Mouse (Mus musculus): ENCODE data around the gene Senp2. TPM values are rescaled to one million over a fixed set of nuclear protein-coding genes. Genes with fewer than 3 reads are reported as not detected.
"Not testable (repeated sequence)": the region's sequence is repeated elsewhere in the genome, so short reads cannot be mapped to it uniquely, and the experiment has no call there.

Senp2 gene
- total RNA-seq (2021), result 100 to 1,000 TPM in 1 of 2 experiments, 10 to 100 TPM in 1; 95.3 to 100 TPM
- long read RNA-seq, experiment 1, full-length matches to known transcripts, result 67 of 111 reads
- long read RNA-seq, experiment 1, partial matches to known transcripts, result 18 of 111 reads
- long read RNA-seq, experiment 1, other reads (novel, unspliced or antisense), result 26 of 111 reads
- long read RNA-seq, experiment 2, full-length matches to known transcripts, result 38 of 64 reads
- long read RNA-seq, experiment 2, partial matches to known transcripts, result 5 of 64 reads
- long read RNA-seq, experiment 2, other reads (novel, unspliced or antisense), result 21 of 64 reads

DNA sequence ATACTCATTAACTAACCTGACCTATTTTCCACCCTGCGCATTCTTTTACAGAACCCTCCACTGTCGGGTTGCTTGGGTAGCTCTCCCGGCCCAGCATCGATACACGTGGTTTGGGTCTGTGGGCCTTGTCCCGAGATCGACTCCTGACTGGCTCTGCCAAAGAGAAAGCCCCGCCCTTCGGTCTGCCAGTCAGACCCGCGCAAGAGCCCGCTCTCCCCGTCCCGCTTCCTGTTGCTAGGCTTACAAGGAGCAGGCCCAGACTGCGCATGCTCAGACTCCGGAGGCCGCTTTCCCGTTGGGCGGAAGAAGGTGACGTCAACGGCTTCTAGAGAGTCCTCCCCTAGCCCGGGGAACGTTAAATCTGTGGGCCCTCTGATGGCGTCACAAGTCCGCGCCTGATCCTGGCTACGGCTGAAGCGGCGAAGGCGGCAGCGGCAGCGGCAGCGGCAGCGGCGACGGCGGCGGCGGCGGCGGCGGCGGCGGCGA is at the start of gene Senp2:
Senp2 (plus strand) TSS at position 386 of the 486 bp plus-strand sequence.
- DNase-seq (ENCODE audit: low spot score in 2 of 2), result peak; percentile 100

DNA sequence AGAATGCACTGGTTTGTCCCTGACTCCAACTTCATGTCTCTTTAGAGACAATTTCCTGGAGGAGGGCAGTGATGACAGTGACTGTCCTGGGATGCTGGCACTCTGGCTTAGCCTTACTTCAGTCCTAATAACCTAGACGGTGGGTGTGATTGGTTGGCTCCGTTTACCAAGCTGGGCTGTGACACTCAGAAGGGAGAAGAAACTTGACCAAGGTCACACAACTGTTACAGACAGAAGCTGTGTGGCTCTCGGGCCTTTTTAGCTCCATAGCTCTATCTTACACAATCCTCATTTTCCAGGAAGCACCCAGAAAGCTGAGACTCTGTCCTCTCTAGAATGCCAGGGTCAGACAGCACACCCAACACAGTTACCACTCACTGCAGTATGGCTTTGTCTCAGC is 43.7 kb upstream of the Senp2 start:
- DNase-seq (ENCODE audit: low spot score in 2 of 2), result no peak

DNA sequence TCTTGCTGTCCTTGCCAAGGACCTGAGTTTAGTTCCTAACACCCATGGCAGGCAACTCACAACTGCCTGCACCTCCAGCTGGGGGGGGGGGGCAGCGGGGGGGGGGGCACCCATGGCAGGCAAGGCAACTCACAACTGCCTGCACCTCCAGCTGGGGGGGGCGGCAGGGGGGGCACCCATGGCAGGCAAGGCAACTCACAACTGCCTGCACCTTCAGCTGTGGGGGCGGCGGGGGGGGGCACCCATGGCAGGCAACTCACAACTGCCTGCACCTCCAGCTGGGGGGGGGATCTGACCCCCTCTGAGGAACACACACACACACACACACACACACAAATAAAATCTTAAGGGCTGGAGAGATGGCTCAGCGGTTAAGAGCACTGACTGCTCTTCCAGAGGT is 39.4 kb upstream of the Senp2 start:
- no peak for DNase-seq (ENCODE audit: low spot score in 2 of 2)

DNA sequence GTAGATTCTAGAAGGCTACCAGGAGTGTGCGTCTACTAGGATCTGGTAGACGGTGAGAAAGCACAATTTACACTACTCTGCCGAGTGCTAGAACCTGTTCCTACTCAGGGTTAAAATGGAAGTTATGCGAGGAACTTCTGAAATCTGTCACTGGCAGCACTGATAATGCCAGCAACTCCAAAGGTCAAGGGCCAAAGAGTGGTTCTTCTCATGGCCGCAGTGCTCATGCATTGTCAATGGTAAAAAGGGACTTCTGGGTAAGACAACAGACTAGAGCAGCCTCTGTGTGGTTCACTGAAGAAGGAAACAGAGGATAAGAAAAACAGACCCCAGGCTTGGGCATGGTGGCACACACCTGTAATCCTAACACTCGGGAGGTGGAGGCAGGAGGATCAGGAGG is 38.7 kb upstream of the Senp2 start:
- no peak for DNase-seq (ENCODE audit: low spot score in 2 of 2)

DNA sequence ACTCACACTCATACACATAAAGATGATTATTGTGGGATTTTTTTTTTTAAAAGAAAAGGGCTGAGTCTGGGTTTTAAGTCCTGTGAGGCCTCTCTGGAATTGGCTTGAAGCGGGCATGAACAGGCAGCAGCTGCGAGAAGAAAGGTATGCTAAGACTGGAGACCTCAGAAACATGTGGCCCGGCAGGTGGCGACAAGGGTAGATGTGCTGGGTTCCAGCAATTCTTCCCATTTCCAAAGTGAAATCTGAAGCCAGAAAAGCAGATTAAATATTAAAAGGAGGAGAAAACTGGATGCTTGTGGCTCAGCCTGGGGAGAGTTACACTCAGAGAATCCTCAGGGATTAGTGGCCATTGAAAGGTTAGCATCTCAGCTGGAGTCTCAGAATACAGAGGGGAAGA is 37.8 kb upstream of the Senp2 start:
- DNase-seq (ENCODE audit: low spot score in 2 of 2), result no peak

DNA sequence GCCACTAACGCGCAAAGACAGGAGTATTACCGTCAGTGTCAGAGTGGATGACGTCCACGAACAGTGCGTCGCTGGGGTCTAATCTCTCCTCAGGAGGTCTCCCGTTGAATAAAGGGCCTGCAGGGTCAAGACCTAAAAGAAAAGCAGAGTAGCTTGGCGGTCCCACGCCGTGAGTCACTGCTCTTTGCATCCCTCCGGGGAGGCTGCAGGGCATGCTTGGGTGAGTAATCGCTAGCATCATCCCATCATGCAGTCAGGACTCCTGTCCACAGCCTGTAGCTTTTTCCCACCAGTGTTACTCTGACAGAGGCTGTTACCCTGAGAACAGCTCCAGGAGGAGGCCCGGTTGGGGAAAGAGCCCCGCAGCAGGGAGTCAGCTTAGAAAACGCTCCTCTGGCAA is 33.1 kb upstream of the Senp2 start:
- no peak for DNase-seq (ENCODE audit: low spot score in 2 of 2)

DNA sequence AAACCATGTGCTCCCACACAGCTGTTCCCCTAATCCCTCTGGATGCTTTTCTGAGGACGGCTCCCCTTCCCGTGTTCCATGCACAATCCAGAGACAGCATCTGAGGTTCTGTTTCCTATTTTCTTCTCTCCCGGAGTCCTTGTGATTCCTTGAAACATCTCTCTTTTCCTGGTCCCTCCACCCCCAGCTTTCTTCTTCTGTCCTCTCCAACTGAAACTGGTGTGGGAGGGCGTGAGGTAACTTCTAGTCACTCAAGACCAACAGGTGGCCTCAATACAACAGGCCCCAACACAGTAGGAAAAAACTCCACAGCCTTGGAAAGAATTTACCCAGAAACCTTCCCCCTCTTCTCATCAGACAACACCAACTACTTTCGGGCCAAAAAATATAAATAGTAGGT is 31.9 kb upstream of the Senp2 start:
- DNase-seq (ENCODE audit: low spot score in 2 of 2), result peak in 1 of 2 experiments; percentile 23

DNA sequence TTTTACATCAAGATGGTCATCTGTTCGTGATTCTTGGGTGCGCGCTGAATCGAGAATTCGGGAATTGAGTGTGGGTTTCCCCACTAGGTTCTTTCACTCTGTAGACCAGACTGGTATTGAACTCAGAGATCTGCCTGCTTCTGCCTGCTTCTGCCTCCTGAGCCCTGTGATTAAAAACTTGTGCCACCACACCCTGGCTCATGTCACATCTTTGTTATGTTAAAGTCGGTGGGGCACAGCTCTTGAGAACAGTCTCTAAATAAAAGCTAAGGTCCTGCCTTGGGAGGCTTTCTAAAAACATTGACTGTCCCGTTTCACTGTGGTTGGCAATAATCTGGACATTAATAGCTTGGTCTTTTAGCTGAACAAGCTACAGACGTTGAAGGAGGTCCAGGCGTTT is 26.1 kb upstream of the Senp2 start:
- DNase-seq (ENCODE audit: low spot score in 2 of 2), result no peak

DNA sequence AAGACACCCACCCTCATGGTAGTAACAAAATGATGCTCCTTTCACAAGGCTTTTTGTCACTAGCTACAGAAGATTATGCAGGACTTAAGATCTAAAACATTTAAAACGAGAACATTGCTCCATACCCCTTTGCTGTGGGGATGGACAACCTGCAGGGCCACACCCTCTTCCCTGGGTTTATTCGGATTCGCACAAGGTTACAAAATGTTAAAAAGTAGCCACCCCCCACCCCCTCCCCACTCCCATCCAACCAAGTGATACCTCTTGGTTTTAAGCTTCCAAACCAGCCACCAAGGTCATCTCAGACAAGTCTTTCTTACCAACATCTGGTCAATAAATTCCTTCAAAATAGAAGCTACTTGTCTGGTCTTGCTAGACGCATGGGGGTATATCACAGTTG is 25.7 kb upstream of the Senp2 start:
- DNase-seq (ENCODE audit: low spot score in 2 of 2), result no peak

DNA sequence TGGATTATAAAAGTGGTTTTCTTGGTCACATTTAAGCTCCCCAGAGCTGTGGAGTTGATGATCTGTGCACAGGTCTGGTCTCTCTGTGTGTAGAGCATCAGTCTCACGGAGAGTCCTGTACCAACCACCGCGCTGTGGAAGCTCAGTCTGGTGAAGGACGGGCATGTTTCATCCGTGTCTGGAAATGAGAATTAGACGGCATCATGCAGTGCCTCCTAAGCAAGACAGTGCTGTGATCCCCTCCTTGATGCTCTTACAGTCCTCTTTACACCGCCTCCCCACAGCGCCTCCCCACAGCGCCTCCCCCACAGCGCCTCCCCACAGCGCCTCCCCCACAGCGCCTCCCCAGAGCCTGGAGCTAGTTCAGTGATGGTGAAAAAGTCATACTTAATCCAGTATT is 25.2 kb upstream of the Senp2 start:
- DNase-seq (ENCODE audit: low spot score in 2 of 2), result no peak

DNA sequence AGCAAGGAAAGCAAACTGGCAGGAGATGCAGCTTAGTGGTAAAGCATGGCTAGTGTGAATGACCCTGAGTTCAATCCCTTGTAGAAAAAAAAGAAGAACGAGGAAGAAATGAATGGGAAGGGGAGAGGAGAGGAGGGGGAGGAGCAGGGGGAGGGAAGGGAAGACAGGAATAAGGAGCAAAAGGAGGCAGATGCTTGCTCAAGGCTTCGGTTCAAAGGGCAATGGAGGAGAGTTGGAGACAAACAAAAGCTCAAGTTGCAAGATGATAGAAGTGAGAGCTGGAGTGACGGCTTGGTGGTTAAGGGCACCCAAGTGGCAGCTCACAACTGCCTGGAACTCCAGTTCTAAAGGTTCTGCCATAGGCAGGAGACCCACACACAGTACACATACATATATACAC is 23.1 kb upstream of the Senp2 start:
- DNase-seq (ENCODE audit: low spot score in 2 of 2), result no peak

DNA sequence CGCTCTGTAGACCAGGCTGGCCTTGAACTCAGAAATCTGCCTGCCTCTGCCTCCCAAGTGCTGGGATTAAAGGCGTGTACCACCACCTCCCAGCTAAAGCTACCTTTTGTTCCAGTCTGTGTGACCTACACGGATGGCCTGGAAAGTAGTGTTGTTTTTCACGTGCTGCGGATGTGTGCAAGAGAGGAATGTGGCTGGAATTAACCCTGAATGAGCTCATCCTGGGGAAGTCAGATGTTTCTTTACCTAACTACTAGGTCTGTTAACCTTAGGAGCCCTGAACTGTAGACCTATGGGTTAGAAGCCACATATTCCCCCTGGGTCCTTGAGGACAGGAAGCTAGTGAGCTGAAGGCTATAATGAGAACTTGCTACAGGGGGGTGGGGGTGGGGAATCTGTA is 21.3 kb upstream of the Senp2 start:
- DNase-seq (ENCODE audit: low spot score in 2 of 2), result no peak

DNA sequence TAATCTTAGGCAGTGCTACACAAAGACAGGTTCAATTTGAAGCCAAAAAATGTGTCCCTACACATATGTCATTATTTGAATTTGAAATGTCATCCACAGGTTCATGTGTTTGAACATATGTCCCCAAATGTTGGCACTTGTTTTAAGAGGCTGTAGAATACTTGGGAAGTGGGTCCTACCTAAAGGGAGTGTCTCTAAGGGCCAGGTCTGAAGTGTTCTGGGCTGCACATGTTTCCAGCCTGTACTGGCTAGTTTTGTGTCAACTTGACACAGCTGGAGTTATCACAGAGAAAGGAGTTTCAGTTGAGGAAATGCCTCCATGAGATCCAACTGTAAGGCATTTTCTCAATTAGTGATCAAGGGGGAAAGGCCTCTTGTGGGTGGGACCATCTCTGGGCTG is 18.4 kb upstream of the Senp2 start:
- not testable (repeated sequence) for DNase-seq (ENCODE audit: low spot score in 2 of 2)

DNA sequence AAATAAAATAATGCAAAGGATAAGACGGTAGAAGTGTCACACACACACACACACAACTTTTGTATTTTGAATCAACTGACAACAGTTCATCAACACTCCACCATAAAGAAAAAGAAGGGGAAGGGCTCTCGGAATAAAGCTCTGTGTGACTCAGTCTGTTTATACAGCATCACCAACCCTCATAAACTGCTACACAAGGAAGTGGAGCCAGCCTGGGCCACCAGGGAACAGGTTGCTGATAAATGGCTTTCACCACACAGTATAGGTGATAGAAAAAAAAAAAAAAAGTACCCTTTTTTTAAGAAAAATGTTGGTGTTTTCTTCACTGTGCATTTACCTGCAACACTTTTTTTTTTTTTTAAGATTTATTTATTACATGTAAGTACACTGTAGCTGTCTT is 17.5 kb upstream of the Senp2 start:
- no peak for DNase-seq (ENCODE audit: low spot score in 2 of 2)

DNA sequence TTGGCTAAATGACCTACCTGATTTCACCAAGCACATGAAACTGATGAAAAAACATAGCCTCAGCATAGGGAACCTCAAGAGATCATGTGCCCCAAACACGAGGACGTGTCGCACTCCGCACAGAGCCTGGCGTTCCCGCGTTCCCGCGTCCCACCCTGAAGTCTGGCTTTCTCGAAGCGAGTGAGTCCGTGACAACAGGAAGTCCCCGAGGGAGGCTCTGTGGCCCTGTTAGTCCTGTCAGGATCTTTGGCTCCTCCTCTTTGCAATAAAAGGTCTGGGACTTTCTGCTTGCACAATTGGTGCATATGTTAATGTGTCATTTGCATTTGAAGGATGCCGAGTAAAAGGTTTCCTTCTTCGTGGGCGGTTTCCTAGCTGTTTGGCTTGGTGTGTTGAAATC is 14.0 kb upstream of the Senp2 start, which contains the start of gene Liph:
Liph (minus strand) TSS at position 360 of the 400 bp plus-strand sequence.
- DNase-seq (ENCODE audit: low spot score in 2 of 2), result peak in 1 of 2 experiments; percentile 13

DNA sequence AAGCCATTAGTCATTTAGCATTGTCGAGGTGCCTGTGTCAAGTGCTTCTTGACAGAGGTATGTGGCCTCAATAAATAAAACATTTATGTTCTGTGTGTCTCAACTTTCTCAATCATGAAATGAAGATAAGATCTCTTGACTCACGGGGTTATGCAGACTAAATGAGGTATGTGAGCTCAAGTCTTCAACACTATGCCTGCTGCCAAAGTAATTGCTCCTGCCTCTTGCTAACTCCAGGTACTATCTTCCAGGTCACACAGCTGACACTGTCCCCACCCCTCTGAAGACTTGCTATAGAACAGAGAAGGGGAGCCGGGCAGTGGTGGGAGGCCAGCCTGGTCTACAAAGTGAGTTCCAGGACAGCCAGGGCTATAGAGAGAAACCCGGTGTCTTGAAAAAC is 12.9 kb upstream of the Senp2 start:
- DNase-seq (ENCODE audit: low spot score in 2 of 2), result no peak

DNA sequence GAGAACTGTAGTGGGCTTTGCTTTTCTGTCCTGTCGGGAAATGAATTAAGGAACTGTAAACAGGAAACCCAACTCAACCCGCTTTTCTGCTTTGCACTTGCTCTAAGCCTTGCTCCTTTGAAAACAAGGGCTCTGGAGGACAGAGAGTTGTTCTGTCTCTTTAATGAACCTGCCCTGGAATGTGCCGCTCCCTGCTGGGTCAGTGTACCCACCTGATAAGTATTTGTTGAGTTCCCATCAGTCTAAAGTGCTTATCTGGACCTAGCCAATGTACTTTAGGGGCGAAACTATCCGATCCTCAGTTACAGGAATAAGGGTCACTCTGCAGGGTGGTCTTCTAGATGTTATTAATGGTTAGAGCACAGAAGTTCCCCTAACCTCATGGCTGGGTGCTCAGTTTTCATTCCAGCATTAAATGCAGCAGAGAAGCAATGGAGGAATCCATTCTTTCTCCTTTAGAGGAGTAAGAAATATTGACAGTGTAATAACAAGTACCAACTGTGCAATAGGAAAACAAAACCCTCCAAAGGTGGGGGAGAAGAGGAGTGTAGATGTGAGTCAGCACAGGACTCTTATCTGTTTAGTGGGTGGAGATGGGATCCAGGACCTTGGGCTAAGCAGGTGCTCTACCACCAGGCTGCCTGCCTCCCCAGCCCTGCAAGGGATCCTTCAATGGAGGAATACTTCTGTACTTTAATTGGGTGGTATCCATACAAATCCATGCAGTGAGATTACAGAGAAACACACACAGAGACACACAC is 12.2 kb upstream of the Senp2 start:
- DNase-seq (ENCODE audit: low spot score in 2 of 2), result no peak

DNA sequence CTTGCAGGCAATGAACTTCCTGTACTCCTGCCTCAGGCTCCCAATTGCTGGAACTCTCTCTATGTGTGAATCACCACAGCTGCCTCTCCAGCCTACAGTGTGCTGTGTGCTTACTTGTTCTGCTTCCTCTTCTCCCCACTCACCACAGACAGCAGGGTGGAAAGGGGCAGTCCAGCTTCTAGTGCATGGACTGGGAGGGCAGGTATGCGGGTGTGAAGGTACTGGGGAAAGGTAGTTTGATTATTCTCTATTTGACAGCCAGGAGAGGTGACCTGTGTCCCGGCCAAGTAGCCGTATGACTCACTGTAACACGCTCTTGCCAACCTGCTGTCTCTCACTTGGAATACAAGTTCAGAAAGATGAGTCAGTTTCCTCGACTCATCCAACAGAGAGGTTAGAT is 11.2 kb upstream of the Senp2 start:
- DNase-seq (ENCODE audit: low spot score in 2 of 2), result peak in 1 of 2 experiments; percentile 6

DNA sequence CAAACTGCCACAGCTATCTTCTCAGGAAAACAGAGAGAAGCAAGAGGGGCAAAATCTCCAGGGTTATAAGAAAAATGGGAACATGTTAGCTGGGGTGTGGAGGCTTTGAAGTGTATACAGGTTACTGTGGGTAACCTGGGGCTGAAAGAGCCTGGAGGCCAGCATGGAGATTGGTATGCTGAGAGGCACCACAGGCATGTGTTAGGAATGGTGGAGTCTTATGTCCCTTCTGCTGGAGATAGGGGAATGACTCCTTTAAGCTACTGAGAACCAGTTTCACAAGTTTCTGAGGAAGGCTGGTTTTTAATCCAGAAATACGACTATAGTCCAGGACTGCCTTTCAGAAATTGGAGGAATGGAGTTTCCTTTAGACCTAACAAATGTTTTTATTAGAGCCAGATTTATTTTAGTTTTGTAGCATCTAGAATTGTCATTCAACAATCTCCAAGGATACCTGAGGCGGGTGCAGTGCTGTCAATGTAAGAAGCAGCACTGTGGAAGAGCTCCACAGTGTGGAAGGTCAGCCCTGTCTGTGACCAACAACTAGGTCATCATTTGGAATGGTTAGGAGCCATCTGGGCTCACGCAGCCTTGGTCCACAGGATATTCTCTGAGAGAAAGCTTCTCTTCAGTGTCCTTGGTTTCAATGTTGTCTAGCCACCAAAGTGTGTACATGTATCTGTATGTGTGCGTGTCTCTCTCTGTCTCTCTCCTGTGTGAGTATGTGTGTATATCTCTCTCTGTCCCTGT is 9.2 kb upstream of the Senp2 start:
- DNase-seq (ENCODE audit: low spot score in 2 of 2), result no peak

DNA sequence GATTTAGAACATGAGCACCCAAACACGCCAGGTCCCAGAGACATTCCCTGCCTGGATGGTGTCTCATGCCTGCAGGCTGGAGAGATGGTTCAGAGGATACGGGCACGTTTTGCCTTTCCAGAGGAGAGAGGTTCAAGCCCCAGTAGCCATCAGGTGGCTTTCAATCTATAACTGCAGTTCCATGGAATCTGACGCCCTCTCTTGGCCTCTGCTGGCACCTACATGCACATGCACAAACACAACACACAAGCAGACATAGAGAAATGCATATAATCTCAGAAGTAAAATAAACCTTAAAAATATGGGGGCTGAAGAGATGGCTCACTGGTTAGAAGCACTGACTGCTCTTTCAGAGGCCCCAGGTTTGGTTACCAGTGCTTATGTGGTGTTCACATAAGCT is 8.1 kb upstream of the Senp2 start:
- no peak for DNase-seq (ENCODE audit: low spot score in 2 of 2)

DNA sequence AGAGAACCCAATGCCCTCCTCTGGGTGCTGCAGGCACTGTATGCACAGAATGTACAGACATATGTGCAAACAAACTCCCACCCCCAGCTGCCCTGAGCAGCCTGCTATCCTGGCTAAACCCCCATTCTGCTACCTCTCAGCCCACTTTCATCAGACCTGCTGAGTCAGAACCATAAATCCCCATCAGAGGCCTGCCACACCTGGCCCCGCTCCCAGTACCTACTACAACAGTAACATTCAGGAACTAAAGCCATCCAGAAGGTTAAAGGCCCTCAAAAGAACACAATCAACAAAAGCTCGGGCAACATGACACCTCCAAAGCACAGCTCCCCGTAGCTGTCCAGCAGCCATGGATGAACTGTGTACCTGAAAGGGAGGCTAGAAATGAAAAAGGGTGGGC is 7.7 kb upstream of the Senp2 start:
- DNase-seq (ENCODE audit: low spot score in 2 of 2), result no peak

DNA sequence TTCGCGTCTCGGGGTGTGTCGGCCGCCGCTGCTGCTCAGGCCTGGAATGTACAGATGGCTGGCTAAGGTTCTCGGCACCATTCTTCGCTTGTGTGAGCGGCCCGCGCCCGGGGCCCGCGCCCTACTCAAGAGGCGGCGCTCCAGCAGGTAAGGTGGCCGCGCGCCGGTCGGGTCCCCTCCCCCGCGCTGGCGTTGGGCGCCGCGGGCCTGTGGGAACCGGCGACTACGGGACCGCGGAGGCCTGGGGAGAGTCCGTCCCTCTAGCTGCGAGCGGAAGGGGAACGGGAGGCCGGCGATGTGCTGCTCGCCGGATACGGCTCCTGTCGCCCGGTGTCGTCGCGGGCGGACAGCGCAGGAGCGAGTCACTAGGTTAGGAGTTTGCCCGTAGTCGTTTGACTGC is 312 bp downstream of the Senp2 start:
- DNase-seq (ENCODE audit: low spot score in 2 of 2), result no peak

Measured in left cerebral cortex, adult 18-20 months (tissue).